Mouse (Mus musculus): ENCODE results near the gene Olfr764-ps1.
A peak's percentile ranks its signal among the peaks of the same experiment; 100 is the strongest.
"Not testable (repeated sequence)": the region's sequence is repeated elsewhere in the genome, so short reads cannot be mapped to it uniquely, and the experiment has no call there.

Olfr764-ps1 gene

DNA sequence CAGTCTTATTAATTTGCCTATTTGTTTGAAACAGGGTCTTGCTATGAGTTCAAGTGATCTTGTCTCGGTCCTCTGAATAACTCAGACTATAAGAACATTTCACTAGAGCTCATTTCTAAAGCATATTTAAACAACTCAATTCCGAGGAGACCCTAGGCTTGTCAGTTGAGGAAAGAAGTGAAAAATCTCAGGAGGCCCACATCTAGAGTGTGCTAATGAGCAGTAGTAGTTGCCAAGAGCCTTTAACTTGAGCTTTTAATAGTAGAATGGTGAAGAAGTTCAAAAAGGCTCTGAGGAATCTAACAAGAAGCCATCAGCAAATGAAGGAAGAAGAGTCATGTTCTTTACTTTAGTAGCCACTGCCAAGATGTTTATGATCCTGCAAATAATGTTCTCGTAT, at the start of gene Olfr764-ps1:
Gene Olfr764-ps1, minus strand, starts transcription at position 101 of the 400 bp plus-strand sequence.
- no peak for DNase-seq (ENCODE audit: low read depth, low spot score)

DNA sequence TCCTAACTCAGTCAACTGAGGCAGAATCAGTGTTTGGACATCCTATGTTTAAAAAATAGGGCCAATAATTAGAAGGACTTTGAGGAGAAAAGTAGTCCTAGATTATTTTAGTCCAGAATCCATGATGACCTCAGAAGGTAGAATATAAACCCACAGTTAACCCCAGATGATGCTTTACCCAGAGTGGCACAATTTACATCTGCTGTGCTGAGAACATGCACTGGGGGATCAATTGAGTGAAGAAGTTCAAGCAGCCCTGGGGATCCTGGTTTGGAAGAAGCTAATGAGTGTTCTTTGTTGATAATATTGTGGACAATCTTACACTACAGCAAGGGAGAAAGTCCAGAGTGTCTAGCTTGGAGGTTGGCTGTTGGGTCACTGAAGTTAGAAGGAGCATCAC, 43.1 kb upstream of the Olfr764-ps1 start, which contains the start of gene Olfr767:
Gene Olfr767, minus strand, starts transcription at position 101 of the 400 bp plus-strand sequence.
- DNase-seq (ENCODE audit: low read depth, low spot score) = not testable (repeated sequence)

DNA sequence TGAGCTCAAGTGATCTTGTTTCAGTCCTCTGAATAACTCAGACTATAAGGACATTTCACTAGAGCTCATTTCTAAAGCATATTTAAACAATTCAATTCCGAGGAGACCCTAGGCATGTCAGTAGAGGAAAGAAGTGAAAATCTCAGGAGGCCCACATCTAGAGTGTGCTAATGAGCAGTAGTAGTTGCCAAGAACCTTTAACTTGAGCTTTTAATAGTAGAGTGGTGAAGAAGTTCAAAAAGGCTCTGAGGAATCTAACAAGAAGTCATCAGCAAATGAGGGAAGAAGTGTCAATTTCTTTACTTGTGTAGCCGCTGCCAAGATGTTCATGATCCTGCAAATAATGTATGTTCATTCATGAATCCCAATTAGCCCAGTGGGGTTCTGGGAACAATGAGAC, 29.2 kb upstream of the Olfr764-ps1 start, which contains the start of gene Olfr766-ps1:
Gene Olfr766-ps1, minus strand, starts transcription at position 101 of the 400 bp plus-strand sequence.
- no peak for DNase-seq (ENCODE audit: low read depth, low spot score)

DNA sequence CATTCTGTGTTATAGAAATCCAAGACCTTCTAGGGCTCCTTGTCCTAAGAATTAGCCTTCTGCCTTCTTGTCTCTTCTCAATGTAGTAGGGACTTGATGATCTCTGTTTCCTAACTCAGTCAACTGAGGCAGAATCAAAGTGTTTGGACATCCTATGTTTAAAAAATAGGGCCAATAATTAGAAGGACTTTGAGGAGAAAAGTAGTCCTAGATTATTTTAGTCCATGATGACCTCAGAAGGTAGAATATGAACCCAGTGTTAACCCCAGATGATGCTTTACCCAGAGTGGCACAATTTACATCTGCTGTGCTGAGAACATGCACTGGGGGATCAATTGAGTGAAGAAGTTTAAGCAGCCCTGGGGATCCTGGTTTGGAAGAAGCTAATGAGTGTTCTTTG, 10.2 kb upstream of the Olfr764-ps1 start, which contains the start of gene Olfr765:
Gene Olfr765, minus strand, starts transcription at position 101 of the 400 bp plus-strand sequence.
- not testable (repeated sequence) for DNase-seq (ENCODE audit: low read depth, low spot score)

DNA sequence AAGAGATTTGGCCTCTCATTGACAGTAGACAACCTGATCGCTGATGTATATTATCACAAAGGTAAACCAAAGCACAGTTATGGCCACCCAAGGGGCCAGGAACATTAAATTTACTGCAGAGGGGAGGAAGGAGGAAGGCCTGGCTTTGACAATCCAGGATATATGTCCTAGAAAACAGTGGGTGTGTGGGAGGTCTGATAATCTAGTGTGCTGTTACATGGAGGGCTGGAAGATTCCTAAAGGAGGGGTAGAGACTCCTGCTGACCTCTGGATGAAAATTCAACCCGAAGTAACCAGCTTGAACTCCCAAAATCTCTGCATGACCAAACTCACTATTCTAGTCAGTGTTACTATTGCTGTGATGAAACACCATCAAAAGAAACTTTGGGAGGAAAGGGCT, 11.4 kb downstream of the Olfr764-ps1 start:
- no peak for DNase-seq (ENCODE audit: low read depth, low spot score)

DNA sequence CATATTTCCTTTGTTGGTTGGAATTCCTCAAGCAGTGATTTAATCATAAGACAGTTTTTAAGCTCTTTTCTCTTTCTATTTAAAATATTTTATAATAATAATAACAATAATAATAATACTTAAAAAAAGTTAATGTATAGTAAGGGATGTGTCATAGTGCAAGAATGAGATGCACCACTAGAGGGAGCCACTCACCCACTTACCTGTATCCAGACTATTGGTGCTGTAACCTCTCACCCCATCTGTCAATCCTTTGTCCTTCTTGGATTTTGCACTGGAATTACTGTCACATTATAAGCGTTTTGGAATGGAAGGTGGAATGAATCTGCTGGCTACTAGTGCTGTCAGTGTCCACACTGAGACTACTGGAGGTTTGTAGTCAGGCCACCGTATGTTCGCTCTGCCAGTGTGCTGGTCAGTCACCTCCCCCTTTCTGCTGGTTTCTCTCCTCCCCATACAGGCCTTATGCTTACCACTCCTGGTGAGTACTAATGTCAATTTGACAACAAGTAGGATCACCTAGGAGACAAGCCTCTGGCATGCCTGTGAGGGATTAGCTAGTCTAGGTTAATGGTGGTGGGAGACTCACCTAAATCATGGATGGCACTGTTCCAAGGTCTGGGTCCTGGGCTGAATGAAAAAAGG, 13.6 kb downstream of the Olfr764-ps1 start:
- peak; percentile 58 for DNase-seq (ENCODE audit: low read depth, low spot score)

DNA sequence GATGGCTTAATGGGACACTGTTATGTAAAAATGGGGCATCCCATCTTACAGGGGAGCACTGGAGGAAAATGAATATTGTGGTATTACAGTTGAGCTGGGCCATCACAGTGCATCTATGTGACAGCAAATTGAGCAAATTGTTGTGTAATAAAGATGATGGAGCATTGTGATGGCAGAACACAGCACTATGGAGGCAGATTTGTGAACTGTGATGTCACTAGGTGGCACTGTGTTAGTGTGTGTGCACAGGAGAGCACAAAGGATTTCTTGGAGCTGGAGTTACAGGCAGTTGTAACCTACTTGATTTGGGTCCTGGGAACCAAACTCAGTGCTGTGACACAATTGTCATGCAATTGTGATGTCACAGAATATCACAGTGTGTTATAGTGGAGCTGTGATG, 16.4 kb downstream of the Olfr764-ps1 start:
- peak; percentile 12 for DNase-seq (ENCODE audit: low read depth, low spot score)

DNA sequence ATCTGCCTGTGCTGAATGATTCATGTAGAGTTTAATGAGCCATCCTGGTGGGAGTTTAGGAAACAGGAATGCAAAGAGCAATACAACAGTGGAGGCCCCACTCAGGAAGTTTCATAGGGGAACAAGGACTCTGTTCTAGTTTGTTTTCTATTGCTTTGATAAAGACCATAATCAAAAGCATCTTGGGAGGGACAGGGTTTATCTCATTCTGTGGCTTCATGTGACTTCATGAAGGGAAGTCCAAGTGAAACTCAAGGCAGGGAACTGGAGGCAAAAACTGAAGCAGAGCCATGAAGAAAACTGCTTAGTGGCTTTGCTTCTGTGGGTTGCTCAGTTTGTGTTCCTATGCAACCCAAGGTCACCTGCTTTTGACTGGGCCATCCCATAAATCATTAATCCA, 25.2 kb downstream of the Olfr764-ps1 start:
- DNase-seq (ENCODE audit: low read depth, low spot score) = no peak

DNA sequence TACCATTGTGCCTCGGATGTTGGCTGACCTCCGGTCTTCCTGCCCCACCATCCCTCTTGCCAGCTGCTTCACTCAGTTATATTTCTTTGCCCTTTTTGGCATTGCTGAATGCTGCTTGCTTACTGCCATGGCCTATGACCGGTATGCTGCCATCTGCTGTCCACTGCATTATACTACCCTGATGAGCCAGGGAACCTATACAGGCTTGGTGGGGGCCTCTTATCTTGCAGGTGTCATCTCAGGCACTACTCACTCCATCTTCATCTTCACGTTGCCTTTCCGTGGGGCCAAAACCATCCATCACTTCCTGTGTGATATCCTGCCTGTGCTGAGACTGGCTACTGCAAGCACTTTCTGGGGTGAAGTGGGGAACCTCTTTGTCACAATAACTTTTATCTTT, 28.2 kb downstream of the Olfr764-ps1 start:
- DNase-seq (ENCODE audit: low read depth, low spot score) = not testable (repeated sequence)

DNA sequence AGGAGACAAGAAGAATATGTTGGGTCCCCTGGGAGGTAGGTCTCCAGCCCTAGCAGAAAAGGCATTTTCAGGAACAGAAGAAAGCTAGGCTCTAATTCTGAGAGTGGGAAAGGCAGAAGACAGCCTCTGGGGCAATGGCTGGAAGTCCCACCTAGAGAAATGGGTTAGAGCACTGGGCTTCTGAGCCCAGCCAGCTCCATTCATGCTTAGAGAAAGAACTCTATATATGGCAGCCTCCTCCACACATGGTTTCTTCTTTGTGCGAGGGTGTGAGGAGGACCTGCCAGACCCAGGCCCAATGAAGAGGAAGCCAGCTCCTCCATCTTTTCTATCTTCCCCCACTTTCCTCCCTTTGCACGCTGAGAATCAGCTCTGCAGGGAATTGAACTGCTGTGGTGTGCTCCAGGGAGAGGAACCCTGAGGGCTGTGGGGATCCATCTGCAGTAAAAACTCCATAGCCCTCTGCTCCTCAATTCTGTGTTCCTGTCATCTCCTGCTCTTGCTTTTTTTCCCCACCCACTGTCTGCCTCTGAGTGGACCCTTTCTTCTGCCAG, 29.3 kb downstream of the Olfr764-ps1 start, which contains the start of gene Olfr763:
Gene Olfr763, plus strand, starts transcription at position 504 of the 554 bp plus-strand sequence.
- no peak for DNase-seq (ENCODE audit: low read depth, low spot score)

DNA sequence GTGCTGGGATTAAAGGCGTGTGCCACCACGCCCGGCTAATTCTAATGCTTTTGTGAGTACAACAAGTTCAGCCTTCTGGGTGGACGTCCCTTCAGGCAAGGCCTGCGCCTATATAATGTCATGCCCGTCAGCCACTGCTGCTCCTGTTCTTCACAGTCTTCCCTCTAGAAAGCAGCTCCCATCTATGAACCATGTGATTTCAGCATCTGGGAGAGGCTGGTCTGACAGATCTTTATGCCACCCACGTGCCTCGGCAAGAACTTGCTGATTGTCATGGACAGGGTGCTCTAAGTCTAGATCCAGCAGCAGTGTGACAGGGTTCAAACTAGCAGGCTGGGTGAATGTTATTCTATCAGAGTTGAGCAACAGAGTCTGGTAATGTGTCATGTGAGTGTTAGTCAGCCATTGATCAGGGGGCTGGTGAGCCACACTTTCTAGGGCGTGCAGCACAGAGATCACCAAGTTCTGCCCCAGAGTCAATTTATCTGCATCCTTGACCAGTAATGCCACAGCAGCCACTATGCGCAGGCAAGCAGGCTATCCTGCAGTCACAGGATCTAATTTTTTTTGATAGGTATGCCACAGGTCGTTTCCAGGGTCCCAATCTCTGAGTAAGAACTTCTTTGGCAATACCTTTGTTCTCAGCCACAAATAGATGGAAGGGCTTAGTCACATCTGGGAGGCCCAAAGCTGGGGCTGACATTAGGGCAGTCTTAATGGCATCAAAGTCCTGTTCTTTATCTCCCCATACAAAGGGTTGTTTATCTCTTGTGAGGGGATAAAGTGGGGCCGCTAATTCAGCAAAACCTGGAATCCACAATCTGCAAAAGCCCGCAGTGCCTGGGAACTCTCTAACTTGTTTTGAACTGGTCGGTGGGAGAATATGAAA, 35.4 kb downstream of the Olfr764-ps1 start:
- no peak for DNase-seq (ENCODE audit: low read depth, low spot score)

DNA sequence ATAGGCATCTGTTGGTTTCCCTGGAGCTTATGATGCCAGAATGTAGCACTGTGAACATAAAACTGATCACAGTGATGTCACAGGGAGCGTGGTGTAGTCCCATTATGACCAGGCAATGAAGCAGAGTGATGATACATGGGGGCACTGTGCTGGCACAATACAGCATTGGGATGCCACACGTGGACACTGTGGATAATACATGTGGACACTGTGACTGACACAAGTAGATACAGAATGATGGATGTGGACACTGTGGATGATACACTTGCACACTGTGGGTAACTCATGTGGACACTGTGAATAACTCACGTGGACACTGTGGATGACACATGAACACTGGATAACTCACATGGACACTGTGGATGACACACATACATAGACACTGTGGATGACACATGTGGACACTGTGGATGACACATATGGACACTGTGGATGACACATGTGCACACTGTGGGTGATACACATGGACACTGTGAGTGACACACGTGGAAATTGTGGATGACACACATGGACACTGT, 43.1 kb downstream of the Olfr764-ps1 start:
- DNase-seq (ENCODE audit: low read depth, low spot score) = no peak

DNA sequence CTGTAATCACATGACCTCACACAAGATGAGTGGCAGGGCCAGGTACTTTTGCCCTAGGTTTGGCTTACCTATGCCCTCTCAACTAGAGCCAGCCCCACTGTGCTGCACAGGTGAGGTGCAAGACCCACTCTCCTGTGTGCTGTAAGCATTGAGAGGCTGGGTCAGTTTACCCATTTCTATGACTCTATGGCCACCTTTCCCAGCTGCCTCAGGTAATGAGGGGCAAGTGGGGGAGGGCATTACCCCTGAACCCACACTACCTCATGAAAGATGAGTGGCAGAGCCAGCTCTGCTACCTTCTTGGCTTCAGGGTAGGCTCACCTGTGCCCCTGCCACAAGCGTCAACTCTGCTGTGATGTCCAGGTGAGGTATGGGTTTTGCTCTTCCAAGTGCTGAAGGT, 43.9 kb downstream of the Olfr764-ps1 start:
- DNase-seq (ENCODE audit: low read depth, low spot score) = no peak

DNA sequence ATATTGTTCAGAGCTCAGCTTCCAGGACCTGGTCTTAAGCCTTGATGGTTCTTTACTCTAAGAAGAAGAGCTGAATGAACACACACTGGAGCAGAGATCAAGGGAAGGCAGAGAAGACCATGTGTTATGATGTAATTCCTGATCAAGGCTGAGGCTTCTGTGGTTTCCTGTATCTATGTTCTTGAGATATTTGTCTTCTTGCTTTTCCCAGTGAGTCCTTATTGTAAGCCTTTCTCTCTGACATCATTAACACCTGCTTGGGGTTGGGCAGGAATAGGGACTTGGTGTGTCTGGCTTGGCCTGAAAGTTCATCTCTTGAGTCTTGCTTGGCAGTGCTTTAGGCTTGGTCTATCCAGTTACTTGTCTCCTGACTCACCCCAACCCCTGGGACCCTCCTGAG, 48.7 kb downstream of the Olfr764-ps1 start:
- no peak for DNase-seq (ENCODE audit: low read depth, low spot score)

DNA sequence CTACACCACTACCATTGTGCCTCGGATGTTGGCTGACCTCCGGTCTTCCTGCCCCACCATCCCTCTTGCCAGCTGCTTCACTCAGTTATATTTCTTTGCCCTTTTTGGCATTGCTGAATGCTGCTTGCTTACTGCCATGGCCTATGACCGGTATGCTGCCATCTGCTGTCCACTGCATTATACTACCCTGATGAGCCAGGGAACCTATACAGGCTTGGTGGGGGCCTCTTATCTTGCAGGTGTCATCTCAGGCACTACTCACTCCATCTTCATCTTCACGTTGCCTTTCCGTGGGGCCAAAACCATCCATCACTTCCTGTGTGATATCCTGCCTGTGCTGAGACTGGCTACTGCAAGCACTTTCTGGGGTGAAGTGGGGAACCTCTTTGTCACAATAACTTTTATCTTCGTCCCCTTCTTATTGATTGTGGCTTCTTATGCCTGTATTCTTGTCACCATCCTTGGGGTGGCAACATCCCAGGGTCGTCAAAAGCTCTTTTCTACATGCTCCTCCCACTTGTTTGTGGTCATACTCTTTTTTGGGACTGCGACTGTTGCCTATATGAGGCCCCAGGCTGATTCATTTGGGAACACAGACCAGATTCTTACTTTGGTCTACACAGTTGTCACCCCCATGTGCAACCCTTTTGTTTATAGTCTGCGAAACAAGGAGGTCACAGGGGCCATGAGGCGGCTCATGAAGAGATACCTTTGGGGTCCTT, 49.4 kb downstream of the Olfr764-ps1 start:
- not testable (repeated sequence) for DNase-seq (ENCODE audit: low read depth, low spot score)

DNA sequence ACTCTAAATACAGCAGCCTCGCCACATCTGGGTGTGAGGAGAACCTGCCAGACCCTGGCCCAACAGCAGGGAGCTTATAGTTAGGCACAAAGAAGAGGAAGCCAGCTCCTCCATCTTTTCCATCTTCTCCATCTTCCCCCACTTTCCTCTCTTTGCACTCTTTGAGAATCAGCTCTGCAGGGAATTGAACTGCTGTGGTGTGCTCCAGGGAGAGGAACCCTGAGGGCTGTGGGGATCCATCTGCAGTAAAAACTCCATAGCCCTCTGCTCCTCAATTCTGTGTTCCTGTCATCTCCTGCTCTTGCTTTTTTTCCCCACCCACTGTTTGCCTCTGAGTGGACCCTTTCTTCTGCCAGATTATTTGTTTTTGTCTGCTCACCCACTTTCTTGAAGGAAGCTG, 50.6 kb downstream of the Olfr764-ps1 start, which contains the start of gene Olfr9:
Gene Olfr9, plus strand, starts transcription at position 301 of the 400 bp plus-strand sequence.
- not testable (repeated sequence) for DNase-seq (ENCODE audit: low read depth, low spot score)

Data from A20 (cell line).